Mouse (Mus musculus) fibroblast of lung, adult 2 months (primary cell): ENCODE measurements around the gene Ifnab.

Experiments
- DNase-seq: peaks from one replicate; pipeline ENCODE4 v3.0.0-alpha.2; 2011; ENCODE audit warnings: low read depth

Ifnab gene

DNA sequence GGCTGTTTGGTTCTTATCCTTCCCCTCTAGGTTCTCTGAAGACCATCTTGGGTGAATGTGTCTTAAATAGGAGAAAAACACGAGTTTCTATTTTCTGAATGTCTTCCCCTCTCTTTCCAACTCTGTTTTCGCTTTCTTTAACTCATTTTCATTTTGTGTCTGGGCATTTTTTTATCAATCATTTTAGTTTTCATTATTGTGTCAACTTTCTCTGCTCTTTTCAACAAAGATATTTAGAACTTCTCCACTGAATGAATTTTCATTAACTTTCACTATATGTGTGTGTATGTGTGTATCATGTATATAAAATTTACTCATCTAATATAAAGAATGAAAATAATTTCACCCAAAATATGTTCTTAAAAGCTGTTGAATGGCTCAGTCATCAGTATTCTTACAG is at the start of gene Ifnab:
Gene Ifnab, minus strand, starts transcription at position 101 of the 400 bp plus-strand sequence.
- DNase-seq = no peak

DNA sequence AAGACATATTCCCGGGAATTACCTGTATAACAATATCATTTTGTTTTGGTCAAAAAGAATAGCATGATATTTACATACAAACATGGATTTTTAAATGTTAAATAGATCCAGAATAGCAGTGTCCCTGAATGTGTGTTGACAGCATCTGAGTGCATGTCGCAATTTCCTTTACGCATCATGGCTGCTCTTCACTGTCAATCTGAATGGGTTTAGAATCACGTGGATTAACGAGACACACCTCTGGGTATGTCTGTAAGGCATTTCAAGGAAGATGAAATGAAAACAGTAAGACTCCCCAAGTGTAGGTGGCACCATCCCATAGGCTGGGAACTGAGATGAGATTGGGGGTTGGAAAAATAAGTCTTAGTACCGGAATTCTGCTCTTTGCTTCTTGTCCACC is 47.9 kb upstream of the Ifnab start:
- DNase-seq = no peak

DNA sequence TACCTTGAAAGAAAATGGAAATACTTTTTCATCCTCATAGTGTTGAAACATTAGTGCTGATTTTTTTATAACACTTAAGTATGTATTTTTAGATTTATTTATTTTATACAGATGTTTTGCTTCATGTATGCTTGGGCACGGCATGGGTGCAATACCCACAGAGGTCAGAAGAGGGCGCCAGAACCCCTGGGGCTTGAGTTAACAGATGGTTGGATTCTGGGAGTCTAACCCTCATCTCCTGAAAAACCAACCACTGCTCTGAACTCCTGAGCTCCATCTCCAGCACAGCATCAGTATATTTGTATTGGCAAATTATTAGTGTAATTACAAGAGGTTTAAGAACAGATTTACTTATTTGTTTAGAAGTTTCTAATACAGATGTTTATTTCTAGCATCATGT is 47.3 kb upstream of the Ifnab start:
- DNase-seq = peak; percentile 58

DNA sequence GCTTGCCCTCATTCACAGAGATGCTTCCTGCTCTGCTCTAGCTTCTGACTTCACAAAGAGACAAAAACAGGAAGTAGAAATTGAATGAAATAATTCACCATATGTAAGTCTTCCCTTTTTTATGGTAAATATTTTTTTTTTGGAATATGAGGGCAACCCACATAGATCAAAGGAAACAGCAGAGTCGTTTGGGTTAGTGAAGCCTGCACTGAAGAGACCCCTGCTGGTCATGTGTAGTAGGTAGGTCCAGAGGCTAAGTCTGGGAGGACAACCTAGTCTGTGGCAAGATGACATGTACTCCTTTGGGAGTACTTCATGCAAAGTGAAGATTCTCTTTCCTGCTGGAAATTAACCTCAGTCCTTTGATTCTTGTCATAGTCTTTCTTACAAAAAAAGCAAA is 36.2 kb upstream of the Ifnab start:
- no peak for DNase-seq

DNA sequence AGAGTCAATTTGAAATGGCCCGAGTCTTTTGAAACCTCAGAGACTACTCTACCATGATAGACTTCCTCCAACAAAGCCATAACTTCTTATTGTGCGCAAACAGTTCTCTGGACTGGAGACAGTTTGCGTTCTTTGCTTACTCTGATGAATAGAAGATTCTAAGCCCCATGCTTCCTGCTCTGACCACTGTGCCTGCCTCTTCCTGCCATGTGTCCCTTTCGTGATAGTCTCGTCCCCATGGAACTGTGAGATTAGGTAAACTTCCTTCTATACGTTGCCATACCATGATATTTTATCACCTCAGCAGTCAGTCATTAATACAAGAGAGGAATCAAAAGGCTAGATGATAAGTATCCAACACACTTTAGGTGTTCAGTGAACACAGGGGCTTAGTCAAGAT is 35.6 kb upstream of the Ifnab start:
- no peak for DNase-seq

DNA sequence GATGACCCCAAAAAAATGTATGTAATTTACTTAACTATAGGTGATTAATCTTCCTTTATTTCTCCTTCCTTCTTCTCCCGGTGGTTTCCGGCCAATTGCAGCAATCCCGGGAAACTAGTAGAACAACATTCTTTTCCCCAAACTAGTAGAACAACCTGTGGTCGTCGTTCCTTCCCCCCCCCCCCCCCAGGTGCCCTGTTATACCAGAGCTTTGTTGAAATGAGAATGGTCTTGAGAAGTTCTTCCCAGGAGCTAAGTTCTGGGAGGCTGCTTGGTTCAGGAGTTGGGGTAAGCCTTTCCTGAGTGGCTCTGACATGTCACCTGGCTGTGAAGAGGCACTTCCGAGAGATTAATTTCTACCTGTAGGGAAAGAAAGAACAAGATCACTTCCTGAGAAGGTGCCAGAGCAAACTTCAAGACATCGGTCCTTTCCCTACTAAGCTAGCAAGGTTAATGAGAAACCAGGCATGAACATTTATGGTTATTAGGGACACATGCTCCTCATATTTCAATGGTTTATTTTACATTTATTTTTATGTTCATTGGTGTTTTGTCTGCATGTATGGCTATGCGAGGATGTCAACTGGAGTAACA is 32.4 kb upstream of the Ifnab start:
- no peak for DNase-seq

DNA sequence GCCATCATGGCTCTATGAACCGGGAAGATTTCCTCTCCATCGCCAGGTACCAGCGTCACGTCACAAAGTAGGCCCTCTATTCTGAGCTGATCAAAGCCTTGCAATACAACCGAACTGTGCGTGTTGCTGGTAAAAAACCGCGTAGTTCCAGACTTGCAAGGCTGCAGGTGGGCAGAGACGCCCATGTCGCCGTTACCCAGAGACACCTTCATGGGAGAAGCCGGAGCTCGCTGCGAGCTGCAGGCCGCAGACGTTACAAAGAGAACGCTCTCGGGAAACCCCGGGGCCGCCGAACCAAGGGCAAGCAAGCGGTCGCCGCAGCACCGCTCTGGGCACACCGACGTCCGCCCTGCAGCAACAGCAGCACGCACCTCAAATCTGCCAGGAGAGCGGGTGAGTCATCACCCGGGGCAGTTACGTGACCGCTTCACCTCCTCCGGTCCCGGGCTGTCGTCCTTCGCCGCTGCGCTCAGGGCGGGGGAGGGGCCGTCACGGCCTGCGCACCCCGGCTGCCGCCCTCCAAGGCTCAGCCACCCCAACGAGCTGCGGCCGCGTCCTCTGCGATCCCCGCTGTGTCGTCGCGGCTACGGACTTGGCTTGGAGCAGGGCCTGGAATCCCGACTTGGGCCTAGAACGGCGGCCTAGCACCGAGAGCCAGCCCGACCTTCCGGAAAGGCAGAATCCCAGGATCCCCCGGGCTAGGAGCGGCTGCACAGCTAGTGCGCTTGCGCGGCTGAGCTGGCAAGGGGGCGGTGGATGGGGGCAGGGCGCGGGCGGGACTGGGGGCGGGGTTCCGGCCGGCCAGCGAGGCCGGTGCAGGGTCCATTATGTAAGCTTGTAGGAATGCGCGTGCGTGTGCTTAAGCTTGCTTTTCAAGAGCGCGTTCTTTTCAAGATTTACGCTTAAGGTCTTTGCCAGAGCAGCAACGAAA is 30.9 kb upstream of the Ifnab start, which contains the start of the genes Gm26566 and Klhl9:
Gene Gm26566, plus strand, starts transcription at position 15 of the 931 bp plus-strand sequence.
Gene Klhl9, minus strand, starts transcription at position 675 of the 931 bp plus-strand sequence.
- DNase-seq = peak; percentile 83

DNA sequence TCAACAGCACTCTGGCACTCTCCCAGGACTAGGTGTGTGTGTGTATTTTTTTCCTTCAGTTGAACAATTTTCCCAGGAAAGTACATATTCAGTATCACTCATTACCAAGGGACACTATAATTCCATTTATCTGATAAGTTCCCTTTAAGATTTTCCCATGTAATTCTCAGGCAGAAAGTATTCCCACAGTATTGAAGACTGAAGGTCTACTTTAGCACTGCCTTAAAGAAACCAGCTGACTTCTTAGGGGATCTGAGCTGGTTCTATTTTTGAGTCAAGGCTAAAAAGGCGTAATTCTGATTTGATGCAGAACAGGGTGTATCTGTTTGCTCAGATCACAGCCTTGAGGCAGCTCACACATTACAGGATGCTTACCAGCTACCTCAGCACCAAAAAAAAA is 27.6 kb upstream of the Ifnab start:
- no peak for DNase-seq

DNA sequence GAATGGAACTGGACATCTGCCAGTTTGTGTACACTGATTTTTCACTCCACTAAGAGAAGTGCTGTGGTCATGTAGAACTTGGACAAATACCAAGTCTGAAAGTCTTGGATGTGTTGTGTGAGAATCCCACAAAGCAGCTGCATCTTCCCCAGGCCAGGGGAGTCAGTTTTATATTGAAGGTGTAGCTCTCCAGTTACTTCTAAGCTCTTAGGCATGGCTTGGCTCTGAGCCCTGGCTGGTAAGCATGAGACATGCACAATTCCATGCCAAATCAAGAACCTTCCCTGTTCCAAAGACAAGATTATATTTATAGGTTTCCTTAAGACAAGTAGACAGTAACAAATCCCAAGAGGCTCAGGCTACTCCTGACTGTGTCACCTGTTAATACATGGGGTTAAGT is 23.9 kb upstream of the Ifnab start:
- no peak for DNase-seq

DNA sequence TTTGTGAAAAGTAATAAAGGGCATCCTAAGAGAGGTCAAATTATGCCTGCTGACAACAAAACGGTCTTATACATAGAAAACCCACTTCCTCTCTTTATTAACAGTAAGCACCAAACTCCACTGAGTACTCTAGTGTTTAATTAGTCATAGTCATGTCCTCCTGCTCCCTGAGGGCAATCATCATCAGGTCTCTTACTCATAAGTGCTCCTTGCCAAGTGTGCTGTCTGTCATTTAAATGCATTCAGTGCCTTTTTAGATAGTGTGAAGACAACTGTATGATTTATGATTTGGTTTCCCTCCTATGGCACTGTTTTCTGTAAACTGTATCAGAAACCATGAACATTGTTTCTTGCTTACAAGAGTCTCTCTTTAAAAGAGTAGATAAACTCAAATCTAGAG is 23.1 kb upstream of the Ifnab start:
- DNase-seq = no peak

DNA sequence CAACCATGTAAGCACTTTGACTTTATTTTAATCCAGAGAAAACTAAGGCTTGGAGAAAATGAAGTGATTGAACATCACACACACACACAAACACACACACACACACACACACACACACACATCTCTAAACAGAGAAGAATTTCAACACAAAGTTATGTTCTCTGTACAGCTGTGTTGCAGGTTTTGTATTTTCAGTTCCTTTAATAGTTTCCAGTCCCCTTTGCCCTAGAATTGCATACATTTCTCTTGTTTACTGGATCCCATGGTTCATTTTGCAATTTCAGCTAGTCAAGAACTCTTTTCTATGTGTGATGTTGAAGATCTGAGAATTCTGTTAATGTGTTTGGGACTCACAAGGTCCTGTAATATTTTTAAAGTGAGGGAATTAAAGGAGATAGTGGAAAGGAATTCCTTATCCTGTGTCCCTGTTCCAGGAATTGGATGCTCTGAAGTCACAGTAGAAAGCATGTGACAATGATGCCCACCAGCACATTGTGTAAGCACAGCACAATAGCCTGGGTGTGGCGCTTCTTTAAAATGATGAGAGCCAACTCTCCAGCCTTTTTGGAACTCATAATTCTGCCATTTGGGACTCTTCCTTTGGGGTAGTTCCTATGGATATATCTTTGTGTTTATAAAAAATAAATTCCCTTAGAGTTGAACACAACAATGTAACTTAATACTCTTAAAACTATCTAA is 16.1 kb upstream of the Ifnab start:
- DNase-seq = no peak

DNA sequence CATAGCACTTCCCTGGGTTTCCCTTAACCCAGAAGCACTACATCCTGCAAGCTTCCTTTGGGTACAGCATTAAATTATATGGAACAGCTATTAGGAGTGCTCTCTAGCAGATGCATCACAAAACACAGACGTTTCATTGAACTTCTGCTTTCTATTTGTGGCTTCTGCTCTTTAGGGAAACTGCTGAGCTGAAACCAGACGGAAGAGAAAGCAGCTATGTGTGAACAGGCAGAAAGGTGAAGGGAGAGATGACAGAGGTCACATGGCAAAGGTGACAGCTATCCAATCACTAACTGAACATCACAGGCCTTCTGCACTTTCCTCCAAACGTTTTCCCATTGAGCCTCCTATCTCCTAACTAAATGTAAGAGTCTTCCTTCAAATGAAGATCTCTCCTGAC is 14.8 kb upstream of the Ifnab start:
- DNase-seq = no peak

DNA sequence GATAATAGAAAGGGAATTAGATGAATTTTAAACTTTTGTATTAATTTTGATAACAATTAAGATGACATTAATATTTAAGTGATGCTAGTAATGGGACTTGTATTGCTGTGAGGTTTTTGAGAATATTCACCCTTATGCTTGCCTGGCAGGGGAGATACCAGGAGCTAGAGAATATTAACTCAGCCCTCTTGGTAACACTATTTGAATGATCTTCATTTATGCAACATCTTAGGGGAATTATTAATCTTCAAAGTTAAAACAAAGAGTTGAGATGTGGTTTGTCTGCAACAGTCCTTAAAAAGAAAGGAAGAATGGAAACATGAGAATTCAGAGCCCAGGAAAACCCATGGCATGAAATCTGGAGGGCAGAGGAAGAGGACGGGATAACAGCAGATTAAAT is 8.1 kb upstream of the Ifnab start:
- no peak for DNase-seq

DNA sequence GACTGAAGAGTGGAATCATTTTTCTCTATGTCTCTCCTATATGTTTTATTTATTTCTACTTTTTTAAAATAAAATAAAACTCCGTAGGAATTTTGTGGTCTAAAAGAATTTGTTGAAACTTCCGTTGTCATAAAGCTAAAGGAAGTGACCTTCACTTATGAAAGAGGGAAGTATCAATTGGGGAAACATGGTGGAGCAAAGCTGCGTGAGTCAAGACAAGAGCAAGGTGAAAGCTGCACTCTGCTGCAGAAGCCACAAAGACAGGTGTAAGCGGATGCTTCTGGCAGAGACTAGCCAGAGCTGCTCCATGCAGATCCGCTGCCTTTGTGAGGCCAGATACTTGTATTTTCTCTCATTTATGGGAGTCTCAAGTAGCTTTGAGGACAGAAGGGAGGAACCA is 7.6 kb upstream of the Ifnab start:
- no peak for DNase-seq

DNA sequence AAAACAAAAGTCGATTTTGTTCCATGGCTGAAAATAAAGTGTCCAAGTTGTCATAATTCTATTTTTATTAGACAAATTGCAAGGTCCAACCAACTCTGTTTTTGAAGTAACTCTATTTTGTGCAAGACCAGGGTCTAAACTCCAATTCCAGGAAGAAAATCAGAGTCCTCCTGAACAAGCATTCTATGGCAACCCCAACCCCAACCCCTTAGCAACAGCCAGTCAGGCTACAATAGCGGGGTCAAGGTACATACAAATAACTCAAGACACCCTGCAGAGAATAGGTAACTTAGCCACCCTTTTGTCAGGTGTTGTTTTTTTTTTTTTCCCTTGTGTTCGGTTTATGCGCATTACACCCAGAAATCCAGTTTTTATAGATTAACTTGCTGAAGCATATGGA is 6.6 kb upstream of the Ifnab start:
- DNase-seq = no peak

DNA sequence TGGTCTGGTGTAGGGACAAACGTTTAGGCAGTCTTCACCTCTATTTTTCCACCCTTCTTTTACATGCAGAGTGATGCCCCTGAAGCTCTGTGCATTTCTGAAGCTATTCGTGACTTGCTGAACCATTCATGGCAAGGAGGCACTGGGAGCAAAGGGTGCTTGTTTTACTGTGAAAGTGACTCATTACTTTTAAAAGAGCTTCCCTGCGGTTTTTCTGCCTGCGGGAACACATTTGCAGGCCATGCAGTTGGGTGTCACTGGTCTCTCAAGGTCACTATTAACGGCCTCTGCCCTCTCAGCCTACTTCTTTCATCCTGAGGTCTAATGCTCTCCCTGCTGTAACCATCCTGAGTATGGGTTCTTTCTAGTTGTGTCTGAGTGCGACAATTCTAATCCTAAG is 5.9 kb upstream of the Ifnab start:
- no peak for DNase-seq

DNA sequence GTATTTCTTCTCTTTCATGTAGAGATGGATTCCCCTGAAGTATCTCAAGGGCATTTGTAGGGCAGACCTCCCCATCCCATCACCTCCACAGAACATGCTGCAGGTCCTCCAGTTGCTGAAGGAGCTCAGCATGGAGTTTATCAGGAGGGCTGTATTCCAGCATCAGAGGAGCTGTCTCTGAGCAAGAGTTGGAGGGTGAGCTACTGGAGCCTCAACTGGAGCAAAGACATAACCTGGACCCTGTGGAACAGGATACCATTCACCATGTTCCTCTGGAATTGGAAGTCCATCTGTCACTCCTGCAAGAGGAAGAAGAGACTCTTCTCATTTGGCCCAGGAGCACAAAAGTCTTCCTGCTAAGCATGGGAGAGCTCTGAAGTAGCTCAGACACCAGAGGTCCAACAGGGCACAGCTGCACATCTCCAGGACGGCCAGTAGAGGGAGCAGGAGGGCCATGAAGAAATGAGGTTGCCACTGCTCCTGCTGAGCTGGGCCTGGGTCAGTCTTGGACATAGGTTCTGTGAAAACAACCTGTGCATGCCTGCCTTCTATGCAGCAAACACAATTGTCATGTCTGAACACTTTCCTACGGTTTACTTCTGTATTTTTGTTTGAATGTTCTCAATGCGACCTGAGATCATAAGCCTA is 5.2 kb upstream of the Ifnab start:
- no peak for DNase-seq

DNA sequence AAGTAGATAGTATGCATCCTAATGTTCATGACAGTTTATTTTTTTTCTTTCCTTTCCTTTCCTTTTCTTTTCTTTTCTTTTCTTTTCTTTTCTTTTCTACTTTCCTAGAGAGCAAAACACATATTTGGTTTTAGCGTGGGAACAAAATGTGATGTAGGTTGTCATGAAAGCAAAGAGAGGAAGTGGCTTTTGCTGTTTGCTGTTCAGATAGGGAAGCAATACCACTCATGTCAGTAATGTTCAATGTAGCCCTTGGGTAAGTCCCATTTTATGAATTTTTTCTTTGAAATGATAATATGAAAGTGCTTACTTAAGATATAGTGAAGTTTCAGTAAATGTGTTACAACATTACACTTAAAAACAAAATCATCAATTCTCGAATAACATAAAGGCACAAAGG is 2.2 kb upstream of the Ifnab start:
- DNase-seq = no peak

DNA sequence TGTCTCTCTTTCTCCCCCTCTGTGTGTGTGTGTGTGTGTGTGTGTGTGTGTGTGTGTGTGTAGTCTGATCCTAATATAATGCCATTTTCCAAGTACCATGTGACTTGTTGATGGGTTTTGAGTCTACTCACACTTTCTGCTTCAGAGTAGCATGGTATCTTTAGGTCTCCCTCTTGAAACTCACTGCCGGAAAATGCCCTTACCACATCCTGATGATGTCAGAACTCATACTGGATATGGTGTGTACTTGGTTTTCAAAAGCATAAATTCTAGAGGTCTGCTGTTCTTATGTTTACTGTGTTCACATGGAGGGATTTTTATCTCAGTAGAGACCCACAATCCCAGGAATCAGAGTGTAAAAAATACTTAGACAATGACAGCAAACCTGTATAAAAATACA is 1.4 kb upstream of the Ifnab start:
- no peak for DNase-seq

DNA sequence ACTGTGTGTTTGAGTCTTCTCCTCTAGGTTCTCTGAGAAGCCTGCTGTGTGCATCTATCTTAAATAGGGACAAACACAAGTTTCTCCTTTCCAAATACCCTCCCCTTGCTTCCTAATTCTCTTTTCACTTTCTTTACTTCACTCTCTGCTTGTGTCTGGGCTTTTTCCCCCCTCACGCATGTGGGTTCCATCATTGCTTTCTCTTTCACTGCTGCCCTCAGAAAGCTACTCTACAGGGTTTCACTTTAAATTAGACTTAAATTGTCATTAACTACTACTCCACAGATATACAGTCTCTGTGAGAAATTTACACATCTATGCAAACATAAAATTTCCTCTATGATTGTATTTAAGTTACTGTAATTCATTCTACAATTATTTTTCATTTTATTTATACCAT is 7.3 kb downstream of the Ifnab start, which contains the start of gene Ifna2:
Gene Ifna2, minus strand, starts transcription at position 101 of the 400 bp plus-strand sequence.
- DNase-seq = no peak

DNA sequence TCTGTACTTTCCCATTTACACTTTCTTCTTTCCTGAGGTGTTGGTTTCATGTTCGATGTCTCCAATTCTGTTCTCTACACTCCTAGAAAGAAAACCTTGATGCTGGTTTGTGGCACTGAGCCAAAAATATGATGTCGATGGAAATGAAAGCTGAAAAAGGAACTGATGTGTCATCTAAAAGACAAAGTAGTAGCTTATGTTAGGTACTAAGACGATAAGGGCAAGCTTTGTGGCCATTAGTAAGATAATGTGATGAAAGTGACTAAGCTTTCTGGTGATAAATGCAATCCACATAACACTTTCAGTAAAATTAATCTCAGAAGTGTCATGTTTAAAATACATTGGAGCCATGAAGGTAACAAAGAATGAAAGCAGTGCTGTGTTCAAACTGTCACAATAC is 9.8 kb downstream of the Ifnab start:
- no peak for DNase-seq

DNA sequence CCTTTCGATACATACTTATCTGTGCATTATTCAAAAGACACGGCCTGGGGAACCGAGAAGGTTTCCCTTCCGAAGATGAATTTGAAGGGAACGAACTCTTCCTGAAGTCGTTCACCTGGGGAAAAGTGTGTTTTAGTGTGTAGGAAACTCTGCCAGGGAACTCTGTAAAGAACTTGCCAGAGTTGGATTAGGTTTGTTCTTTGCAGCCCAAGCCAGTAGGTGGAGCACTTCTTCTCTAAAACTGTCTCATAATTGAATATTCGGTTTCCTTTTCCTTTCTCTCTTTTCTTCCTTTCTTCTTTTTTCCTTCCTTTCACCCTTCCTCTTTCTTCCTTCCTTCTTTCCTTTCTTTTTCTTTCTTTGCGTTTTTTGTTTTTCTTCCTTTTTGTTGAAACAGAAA is 10.8 kb downstream of the Ifnab start:
- no peak for DNase-seq
